Mouse (Mus musculus): ENCODE results near the gene Dbnl.

The Dbnl gene

GRCm38 (mm10) chr11:5788056-5789014 is at the start of gene Dbnl:
Gene Dbnl (plus strand): TSS chr11:5788488.
- DNase-seq: peak; percentile 94 to 95

- DNase-seq: no peak
Observed at GRCm38 (mm10) chr11:5738888-5739632, 49.2 kb upstream of the Dbnl start.

- DNase-seq: no peak
Observed at GRCm38 (mm10) chr11:5739846-5740245, 48.4 kb upstream of the Dbnl start.

GRCm38 (mm10) chr11:5740599-5740964 is 47.7 kb upstream of the Dbnl start:
- DNase-seq: no peak

- DNase-seq: peak; percentile 70 to 74
Observed at GRCm38 (mm10) chr11:5740965-5741627, 47.2 kb upstream of the Dbnl start.

- no peak for DNase-seq
Observed at GRCm38 (mm10) chr11:5742106-5742505, 46.2 kb upstream of the Dbnl start.

GRCm38 (mm10) chr11:5744951-5745350 is 43.3 kb upstream of the Dbnl start:
- DNase-seq: no peak

GRCm38 (mm10) chr11:5753755-5754154 is 34.5 kb upstream of the Dbnl start:
- DNase-seq: no peak

GRCm38 (mm10) chr11:5761820-5762632 is 26.3 kb upstream of the Dbnl start, which contains the start of gene Urgcp:
Gene Urgcp (minus strand): TSS chr11:5762376.
- peak; percentile 91 for DNase-seq

GRCm38 (mm10) chr11:5762633-5762982 is 25.7 kb upstream of the Dbnl start:
- no peak for DNase-seq

- no peak for DNase-seq
Observed at GRCm38 (mm10) chr11:5766019-5766418, 22.3 kb upstream of the Dbnl start.

GRCm38 (mm10) chr11:5778481-5778880 is 9.8 kb upstream of the Dbnl start:
- DNase-seq: no peak

GRCm38 (mm10) chr11:5780035-5780499 is 8.2 kb upstream of the Dbnl start:
- DNase-seq: no peak

- DNase-seq: no peak
Observed at GRCm38 (mm10) chr11:5782199-5782944, 5.9 kb upstream of the Dbnl start.

GRCm38 (mm10) chr11:5785732-5786131 is 2.6 kb upstream of the Dbnl start:
- DNase-seq: no peak

- DNase-seq: no peak
Observed at GRCm38 (mm10) chr11:5787671-5788055, 625 bp upstream of the Dbnl start.

GRCm38 (mm10) chr11:5789071-5789753 is 924 bp downstream of the Dbnl start:
- peak in 1 of 2 experiments; percentile 25 for DNase-seq

GRCm38 (mm10) chr11:5789754-5790333 is 1.6 kb downstream of the Dbnl start:
- DNase-seq: no peak

- no peak for DNase-seq
Observed at GRCm38 (mm10) chr11:5790431-5790830, 2.1 kb downstream of the Dbnl start.

- DNase-seq: no peak
Observed at GRCm38 (mm10) chr11:5795290-5795689, 7.0 kb downstream of the Dbnl start.

- no peak for DNase-seq
Observed at GRCm38 (mm10) chr11:5795706-5796105, 7.4 kb downstream of the Dbnl start.

Data from thymus, adult 18-20 months (tissue).